Mouse (Mus musculus) spleen, adult 10 weeks (tissue): ENCODE measurements around the gene Ftl1. TPM values are rescaled to one million over a fixed set of nuclear protein-coding genes. Genes with fewer than 3 reads are reported as not detected.

Experiments used
- polyA plus RNA-seq: library from polyadenylated mRNA; stranded (reverse); fragments of 350-450 nt; fragmentation: Illumina TruSeq; extraction: RNeasy Lipid Tissue Mini Kit (QIAGEN cat#74804); gene quantifications from one replicate; pipeline ENCODE4 v1.2.3, GENCODE M21; 2015; ENCODE audit warnings: low replicate concordance; ENCODE audit not compliant: insufficient read depth

The Ftl1 gene
- polyA plus RNA-seq: 761 TPM

GRCm38 (mm10) chr7:45459564-45460140 lies at the start of gene Ftl1:
Gene Ftl1 (minus strand): TSS chr7:45459884.

GRCm38 (mm10) chr7:45488293-45489204 lies 28.9 kb upstream of the Ftl1 start, which contains the start of gene Dhdh:
Gene Dhdh (minus strand): TSS chr7:45488805.

DNA sequence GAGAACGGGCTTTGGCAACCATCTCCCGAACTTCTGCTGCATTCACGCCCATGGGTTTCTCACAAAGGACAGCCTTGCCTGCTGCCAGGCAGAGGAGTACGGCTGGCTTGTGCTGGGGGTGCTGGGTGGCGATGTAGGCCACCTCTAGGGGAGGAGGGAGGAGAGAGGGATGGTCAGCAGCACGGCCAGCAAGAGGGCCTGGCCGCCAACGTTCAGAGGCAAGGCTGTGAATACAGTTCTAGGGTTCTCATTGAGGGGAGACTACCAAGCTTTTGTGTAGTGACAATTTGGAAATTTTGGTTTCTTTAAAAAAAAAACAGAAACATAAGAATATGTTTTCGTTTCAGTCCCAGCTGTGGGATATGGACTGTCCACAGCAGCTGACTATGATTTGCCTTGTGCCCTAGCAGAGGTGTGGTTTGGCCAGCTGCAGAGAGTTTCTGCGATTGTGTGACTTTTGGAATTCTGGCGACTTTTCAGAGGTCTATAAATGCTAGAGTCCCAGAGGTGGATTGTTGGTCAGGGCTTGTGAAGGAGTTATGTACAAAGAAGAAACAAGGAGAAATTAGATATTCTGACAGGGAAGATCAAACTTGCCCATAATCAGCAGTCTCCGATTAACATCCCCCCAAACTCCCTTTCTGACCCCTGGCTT lies 27.2 kb upstream of the Ftl1 start, which contains the start of gene Gm45808:
Gene Gm45808 (minus strand): TSS at position 51 of the 655 bp plus-strand sequence.

DNA sequence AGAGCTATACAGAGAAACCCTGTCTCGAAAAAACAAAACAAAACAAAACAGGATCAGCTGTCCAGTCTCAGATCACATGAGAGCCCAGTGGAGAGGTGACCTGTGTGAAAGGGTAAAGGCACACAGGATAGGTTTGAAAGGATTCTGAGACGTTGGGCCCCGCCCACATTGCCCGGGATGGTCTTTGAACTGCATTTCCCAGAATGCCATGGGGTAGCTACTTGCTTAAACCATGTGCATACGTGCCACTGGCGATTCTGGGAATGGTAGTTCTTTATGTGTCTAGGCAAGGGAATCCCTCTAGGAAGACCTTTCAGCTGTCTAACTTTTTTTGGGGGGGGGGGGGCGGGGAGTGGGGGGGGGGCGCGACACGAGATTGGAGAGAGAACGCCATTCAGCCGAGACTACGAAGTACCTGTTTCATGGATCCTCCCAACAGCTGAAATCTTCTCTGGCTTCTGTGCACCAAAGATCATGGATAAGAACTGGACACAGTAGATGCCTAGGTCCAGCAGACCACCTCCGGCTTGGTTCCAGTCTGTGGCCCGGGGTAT lies 21.8 kb upstream of the Ftl1 start, which contains the start of gene Tulp2:
Gene Tulp2 (plus strand): TSS at position 504 of the 554 bp plus-strand sequence.

GRCm38 (mm10) chr7:45466283-45467089 lies 6.8 kb upstream of the Ftl1 start, which contains the start of gene Bax:
Gene Bax (minus strand): TSS chr7:45466898.

DNA sequence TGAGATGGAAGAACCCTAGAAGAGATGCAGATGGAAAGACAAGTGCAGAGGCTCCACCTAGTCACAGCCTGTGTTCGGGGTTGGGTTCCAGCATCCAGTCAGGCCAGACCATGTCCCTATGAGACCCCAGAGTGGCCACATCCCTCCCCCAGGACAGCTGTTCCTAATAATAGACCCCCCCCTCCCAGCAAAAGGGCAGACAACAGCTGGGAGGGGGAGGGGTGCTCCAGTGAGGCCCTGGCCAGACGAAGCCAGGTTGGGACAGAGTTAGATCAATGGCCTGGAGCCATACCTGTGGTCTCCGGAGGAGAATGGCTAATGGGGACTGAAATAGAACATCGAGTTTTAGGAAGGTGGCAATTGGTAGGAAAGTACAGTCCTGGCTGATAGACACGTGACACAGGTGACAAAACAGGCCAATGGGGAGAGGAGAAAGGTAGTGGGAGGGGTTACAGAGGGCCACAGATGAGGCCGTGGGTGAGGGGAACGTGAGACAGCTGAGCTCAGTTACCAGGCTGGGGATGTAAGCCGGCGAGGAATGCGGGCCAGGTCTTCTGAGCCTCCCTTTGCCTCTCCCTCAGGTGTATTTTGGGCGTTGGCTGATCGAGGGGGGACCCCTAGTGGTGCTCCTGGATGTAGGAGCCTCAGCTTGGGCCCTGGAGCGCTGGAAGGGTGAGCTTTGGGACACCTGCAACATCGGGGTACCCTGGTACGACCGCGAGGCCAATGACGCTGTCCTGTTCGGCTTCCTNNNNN lies 22.0 kb downstream of the Ftl1 start, which contains the start of gene Ruvbl2:
Gene Ruvbl2 (minus strand): TSS at position 576 of the 756 bp plus-strand sequence.

DNA sequence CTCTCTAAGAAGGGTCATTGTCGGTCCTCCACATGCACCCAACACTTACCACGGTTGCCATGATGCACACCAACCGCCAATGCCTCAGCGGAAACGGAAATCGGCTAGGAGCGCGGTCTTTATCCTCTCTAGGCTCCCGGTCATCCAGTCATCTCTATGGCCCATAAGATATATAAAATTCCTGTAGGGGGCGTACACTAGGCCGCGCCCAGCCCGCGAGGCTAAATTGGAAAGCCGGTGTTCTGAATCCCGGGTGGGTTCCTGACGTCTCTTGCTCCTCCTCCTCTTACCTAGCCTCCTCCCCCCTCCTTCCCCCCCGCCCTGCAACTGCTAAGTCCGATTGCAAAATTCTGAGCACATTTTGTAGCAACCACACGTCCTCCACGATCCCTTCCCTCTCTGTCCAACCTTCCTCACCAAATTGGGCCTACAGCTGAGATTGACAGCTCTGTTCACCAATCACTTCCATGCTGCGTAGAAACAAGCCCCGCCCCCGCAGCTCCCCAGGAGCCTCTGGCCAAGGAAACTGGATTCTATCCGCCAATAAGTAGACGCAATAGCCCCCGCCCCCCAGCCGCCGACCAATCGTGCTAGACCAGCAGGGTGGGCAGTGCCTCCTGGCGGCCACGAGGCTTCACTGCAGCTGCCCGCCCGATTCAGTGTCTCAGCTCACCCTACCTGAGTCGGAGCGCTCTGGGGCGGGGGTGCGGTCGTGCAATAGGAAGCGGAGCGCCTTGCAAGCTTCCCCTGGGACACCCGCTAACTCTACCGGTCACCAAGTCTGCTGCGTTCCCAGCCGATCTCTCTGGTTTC lies 25.3 kb downstream of the Ftl1 start, which contains the start of gene Gys1:
Gene Gys1 (plus strand): TSS at position 642 of the 813 bp plus-strand sequence.

GRCm38 (mm10) chr7:45420615-45420919 lies 39.1 kb downstream of the Ftl1 start, which contains the start of gene Lhb:
Gene Lhb (plus strand): TSS chr7:45420820.

GRCm38 (mm10) chr7:45413113-45413863 lies 46.4 kb downstream of the Ftl1 start, which contains the start of gene Ntf5:
Gene Ntf5 (plus strand): TSS chr7:45413695.

Other genes starting within 250 kb of the Ftl1 start
- 0.99 TPM for gene Dkkl1, start 247.7 kb downstream of the Ftl1 start, polyA plus RNA-seq
- gene Tead2, start 244.1 kb downstream of the Ftl1 start, polyA plus RNA-seq: 2.5 TPM
- 398 TPM for gene Cd37, start 220.8 kb downstream of the Ftl1 start, polyA plus RNA-seq
- not detected for gene Slc6a16, start 218.8 kb downstream of the Ftl1 start, polyA plus RNA-seq
- 0.97 TPM for gene Slc6a21, start 182.4 kb downstream of the Ftl1 start, polyA plus RNA-seq
- 3.5 TPM for gene Trpm4, start 126.1 kb downstream of the Ftl1 start, polyA plus RNA-seq
- 0.15 TPM for gene Hrc, start 124.6 kb downstream of the Ftl1 start, polyA plus RNA-seq
- gene Ppfia3, start 92.9 kb downstream of the Ftl1 start, polyA plus RNA-seq: 0.10 TPM
- not detected for gene Lin7b, start 89.3 kb downstream of the Ftl1 start, polyA plus RNA-seq
- 639 TPM for gene Snrnp70, start 64.1 kb downstream of the Ftl1 start, polyA plus RNA-seq
- not detected for gene Kcna7, start 54.2 kb downstream of the Ftl1 start, polyA plus RNA-seq
- not detected for gene Ntf5, start 46.2 kb downstream of the Ftl1 start, polyA plus RNA-seq
- not detected for gene Lhb, start 39.1 kb downstream of the Ftl1 start, polyA plus RNA-seq
- 7.5 TPM for gene Gys1, start 25.0 kb downstream of the Ftl1 start, polyA plus RNA-seq
- 12.1 TPM for gene Ruvbl2, start 21.8 kb downstream of the Ftl1 start, polyA plus RNA-seq
- 41.1 TPM for gene Bax, start 7.0 kb upstream of the Ftl1 start, polyA plus RNA-seq
- 0.11 TPM for gene Tulp2, start 22.0 kb upstream of the Ftl1 start, polyA plus RNA-seq
- not detected for gene Gm45808, start 26.9 kb upstream of the Ftl1 start, polyA plus RNA-seq
- 6.0 TPM for gene Dhdh, start 28.9 kb upstream of the Ftl1 start, polyA plus RNA-seq
- 82.9 TPM for gene Nucb1, start 50.5 kb upstream of the Ftl1 start, polyA plus RNA-seq
- gene Ppp1r15a, start 66.4 kb upstream of the Ftl1 start, polyA plus RNA-seq: 28.5 TPM
- 3.0 TPM for gene Plekha4, start 66.4 kb upstream of the Ftl1 start, polyA plus RNA-seq
- gene Hsd17b14, start 95.0 kb upstream of the Ftl1 start, polyA plus RNA-seq: 0.86 TPM
- 27.9 TPM for gene Bcat2, start 110.3 kb upstream of the Ftl1 start, polyA plus RNA-seq
- not detected for gene Fgf21, start 155.6 kb upstream of the Ftl1 start, polyA plus RNA-seq
- 0.51 TPM for gene Fut1, start 157.4 kb upstream of the Ftl1 start, polyA plus RNA-seq
- 0.46 TPM for gene Izumo1, start 161.9 kb upstream of the Ftl1 start, polyA plus RNA-seq
- 2.6 TPM for gene Rasip1, start 167.6 kb upstream of the Ftl1 start, polyA plus RNA-seq
- gene Mamstr, start 180.1 kb upstream of the Ftl1 start, polyA plus RNA-seq: 1.0 TPM
- not detected for gene Fut2, start 206.5 kb upstream of the Ftl1 start, polyA plus RNA-seq
- not detected for gene Ntn5, start 224.1 kb upstream of the Ftl1 start, polyA plus RNA-seq
- 0.12 TPM for gene Sec1, start 234.5 kb upstream of the Ftl1 start, polyA plus RNA-seq
- 0.83 TPM for gene Car11, start 240.0 kb upstream of the Ftl1 start, polyA plus RNA-seq
- gene Dbp, start 245.2 kb upstream of the Ftl1 start, polyA plus RNA-seq: 14.8 TPM